Mouse (Mus musculus): ENCODE measurements at regions not wholly inside any gene's neighbourhood (a gene's known extent, or its start where the extent isn't known, plus 50 kb on each side); places are given as distances from the start of the nearest gene placed in this dataset.

- no peak for DNase-seq (ENCODE audit: low read depth)
These were observed 398.1 kb downstream of the Lmo4 start for GRCm38 (mm10) chr3:143806940-143807339.

DNA sequence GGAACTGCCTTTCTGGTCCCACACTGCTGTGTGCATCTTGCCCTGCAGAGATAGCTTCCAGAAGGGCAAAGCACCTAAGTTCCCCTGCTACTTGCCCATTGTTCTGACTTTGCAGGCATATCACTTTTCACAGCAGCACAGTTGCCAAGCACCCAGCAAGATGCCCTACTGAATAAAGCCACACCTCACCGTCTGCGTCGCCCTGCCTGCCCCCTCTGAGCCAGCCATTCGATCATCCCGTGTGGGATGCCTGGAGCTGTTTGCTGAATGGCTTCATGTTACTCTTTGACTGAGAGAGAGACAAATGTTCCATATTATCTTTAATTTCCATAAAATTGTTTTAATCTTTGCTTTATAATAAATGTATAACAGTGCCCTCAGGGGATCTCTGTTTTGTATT is 407.2 kb downstream of the Lmo4 start:
- DNase-seq (ENCODE audit: low read depth): no peak

DNA sequence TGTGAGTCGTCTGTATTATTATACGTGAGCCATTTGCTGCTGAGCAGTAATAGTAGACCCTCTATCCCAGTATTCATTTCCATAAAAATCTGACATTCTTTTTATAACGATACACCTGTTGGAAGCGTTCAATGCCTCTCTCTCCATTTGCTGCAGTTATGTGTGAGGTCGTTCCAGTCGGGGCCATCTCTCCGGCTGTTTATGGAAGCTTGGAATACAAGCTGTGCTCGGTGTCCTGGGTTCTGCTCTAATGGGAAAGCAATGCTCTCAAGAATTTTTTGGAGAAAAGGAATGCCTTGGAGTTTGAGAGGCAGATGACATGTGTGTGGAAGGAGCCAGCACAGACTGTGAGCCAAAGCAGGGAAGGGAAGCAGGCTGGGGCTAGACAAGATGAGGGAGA is 414.1 kb downstream of the Lmo4 start:
- no peak for DNase-seq (ENCODE audit: low read depth)

GRCm38 (mm10) chr3:143789932-143790570 is 415.0 kb downstream of the Lmo4 start:
- no peak for DNase-seq (ENCODE audit: low read depth)

GRCm38 (mm10) chr3:143786889-143787288 is 418.1 kb downstream of the Lmo4 start:
- DNase-seq (ENCODE audit: low read depth): no peak

DNA sequence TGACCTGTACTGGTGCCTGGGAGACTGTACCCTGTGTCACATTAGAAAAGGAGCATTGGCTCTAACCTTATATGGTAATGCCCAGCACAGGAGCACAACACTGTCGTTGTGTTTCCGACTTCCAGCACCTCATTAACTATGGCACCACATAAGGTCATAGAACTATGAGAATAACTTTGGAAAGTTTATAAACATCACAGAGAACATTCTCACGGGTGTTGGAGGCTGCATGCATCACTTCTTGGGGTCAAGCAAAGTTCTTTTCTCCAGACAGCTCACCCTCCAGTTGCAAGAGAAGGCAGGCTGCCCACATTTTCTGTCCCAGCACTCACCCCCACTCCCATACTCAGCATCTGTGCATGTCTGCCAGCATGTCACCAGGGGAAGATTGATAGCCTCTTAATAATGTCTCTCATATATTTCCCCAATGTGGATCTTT is 420.6 kb downstream of the Lmo4 start:
- DNase-seq (ENCODE audit: low read depth): peak; percentile 32

DNA sequence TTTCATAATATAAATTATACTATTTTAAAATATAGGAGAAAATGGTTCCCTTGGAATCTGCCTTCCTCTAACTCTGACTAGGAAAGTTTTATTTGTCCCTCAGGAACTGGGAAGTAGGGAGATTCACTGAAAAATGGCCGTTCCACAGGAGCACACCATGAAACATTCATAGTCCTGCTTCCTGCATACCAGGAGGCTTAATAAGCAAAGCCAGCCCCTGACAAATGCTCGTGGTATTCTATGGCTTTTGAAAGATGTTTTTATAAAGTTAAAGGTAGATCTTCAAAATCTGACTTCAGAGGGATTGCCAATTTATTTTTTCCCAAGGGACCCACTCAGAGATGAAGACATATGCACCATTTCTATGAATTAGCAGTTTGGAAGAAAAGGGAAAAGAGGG is 426.9 kb downstream of the Lmo4 start:
- peak; percentile 4 for DNase-seq (ENCODE audit: low read depth)

DNA sequence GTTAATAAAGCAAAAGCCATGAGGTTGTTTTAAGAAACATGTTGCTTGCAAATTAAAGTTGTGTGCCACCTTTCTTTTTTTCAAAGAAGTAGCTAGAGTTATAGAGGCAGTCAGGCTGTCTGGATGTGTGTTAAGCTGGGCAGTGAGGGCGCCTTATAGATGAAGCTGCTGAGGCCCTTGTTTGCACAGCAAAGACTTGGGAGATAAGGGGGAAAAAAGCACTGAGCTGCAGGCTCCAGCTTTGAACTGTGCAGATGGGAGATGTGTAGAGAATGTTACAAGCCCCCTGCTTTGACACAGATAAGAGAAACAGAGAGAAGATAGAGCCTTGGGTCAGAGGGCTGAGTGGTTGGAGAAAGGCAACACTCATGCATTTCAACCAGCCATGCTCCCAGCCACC is 445.7 kb downstream of the Lmo4 start:
- DNase-seq (ENCODE audit: low read depth): no peak

- DNase-seq (ENCODE audit: low read depth): no peak
These were observed 451.8 kb downstream of the Lmo4 start for GRCm38 (mm10) chr3:143753197-143753596.

- peak; percentile 5 for DNase-seq (ENCODE audit: low read depth)
These were observed 452.4 kb downstream of the Lmo4 start for GRCm38 (mm10) chr3:143752660-143753059.

GRCm38 (mm10) chr3:143750128-143750527 is 454.9 kb downstream of the Lmo4 start:
- no peak for DNase-seq (ENCODE audit: low read depth)

- DNase-seq (ENCODE audit: low read depth): no peak
These were observed 461.4 kb downstream of the Lmo4 start for GRCm38 (mm10) chr3:143743649-143744048.

DNA sequence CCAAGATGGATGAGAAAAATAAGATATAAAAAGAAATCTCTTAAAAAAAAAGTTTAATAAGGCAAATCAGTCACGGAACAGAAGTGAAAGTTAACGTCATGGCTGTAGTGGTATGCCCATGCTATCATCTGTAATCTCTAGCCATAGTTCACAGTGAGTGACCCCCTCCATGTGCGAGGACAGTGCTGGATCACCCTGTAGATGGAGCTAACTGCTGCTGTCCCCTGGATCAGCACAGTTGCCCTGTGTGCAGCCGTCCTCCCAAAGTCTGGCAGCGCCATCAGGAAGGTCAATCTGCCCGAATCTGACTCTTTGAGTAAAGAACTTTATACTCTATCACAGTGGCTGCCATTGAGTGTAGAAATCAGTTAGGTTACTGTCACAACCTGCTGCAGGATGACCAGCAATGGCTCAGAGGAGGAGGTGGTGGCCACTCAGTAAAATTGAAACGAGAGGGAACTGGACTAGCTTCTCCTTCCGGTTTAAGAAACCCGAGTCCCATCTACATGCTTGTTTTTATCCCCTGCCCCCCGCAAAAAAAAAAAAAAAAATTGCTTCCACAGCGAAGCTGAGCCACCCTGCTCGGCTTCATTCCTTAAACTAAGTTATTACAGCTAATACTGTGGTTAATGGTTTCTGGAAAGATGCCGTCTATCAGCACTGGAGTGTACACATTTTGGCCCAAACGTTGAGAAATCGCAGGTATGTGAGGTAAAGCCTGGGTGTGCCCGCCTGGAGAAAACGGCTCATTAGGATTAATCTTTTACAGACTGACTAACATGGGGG is 462.0 kb downstream of the Lmo4 start:
- DNase-seq (ENCODE audit: low read depth): no peak

DNA sequence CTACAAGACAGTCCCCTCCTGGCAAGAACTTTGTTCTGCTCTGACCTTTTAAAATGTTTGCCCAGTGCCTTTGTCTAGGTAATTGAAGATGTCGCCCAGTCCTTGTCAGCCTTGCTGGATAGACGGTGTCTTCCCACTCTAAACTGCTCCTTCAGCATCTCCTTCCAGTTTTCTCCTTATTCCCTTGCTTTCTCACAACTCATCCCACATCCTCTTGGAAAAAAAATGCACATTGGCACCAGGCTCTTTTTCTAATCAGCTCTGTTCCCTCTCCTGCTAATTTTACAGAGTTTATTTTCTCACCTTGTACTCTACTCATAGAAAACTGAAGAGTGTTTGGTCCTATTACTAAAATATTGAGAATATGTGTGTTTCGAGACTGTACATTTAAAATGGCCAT is 466.3 kb downstream of the Lmo4 start:
- no peak for DNase-seq (ENCODE audit: low read depth)

GRCm38 (mm10) chr3:143737844-143738243 is 467.2 kb downstream of the Lmo4 start:
- DNase-seq (ENCODE audit: low read depth): no peak

GRCm38 (mm10) chr3:143736651-143737398 is 468.2 kb downstream of the Lmo4 start:
- DNase-seq (ENCODE audit: low read depth): no peak

DNA sequence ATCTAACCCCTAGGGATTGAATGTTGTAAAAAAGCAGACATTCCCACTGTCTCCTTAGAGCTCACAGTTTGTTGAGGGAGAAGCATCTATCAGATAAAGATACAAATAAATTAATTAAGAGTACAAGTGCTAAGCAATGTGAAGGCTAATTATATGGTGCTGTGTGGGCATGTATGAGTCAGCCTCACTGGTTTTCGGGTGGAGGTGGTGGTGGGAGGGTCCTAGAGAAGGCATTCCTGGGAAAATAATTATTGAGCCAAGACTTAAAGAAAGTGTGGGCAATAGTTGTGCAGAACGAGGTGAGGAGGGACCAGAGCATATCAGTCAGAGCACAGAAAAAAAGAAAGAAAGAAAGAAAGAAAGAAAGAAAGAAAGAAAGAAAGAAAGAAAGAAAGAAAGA is 470.2 kb downstream of the Lmo4 start:
- no peak for DNase-seq (ENCODE audit: low read depth)

GRCm38 (mm10) chr3:143732966-143733725 is 471.9 kb downstream of the Lmo4 start:
- DNase-seq (ENCODE audit: low read depth): peak; percentile 50

- no peak for DNase-seq (ENCODE audit: low read depth)
These were observed 475.4 kb downstream of the Lmo4 start for GRCm38 (mm10) chr3:143729473-143730076.

DNA sequence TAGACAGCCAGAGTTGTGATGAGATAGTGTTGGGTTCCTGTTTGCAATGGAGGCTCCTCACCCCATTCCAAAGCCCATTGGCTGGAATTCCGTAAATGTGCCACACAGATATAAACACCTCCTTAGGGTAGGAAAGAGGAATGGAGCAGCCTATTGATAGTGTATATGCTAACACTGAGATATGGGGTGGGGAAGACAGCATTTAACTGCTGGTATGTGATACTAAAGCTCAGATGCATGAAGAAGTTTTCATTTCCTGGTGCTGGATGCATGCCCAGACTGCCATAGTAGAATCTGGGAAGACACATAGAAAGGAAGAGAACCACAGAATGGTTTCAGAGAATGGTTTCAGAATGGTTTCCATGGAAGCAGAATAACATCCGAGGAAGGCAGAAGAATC is 482.4 kb downstream of the Lmo4 start:
- DNase-seq (ENCODE audit: low read depth): peak; percentile 42

GRCm38 (mm10) chr3:143722082-143722481 is 482.9 kb downstream of the Lmo4 start:
- DNase-seq (ENCODE audit: low read depth): peak; percentile 43

DNA sequence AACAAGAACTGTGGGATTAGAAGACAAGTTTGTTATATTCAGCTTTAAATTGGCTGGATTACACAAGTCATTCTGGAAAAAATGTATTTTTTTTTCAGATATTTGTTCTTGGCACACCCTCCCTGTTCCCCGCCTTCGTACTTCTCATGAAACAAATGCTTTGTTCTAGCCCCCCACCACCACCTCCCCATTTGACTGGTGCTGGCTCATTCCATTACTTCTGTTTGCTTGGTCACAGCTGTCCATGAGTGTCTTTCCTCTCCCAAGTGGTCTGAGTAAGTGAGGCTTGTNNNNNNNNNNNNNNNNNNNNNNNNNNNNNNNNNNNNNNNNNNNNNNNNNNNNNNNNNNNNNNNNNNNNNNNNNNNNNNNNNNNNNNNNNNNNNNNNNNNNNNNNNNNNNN is 491.8 kb downstream of the Lmo4 start:
- DNase-seq (ENCODE audit: low read depth): no peak
